Mouse (Mus musculus): ENCODE results near the gene Trim17. TPM values are rescaled to one million over a fixed set of nuclear protein-coding genes. Genes with fewer than 3 reads are reported as not detected.
A peak's percentile ranks its signal among the peaks of the same experiment; 100 is the strongest.

Trim17 gene
- polyA plus RNA-seq, 1 experiment from 2014 or later = 0.35 TPM

GRCm38 (mm10) chr11:58963543-58963942, 9.1 kb downstream of the Trim17 start:
- Histone ChIP-seq H3K9me3 (ENCODE audit: control insufficient read depth, low read length) (peaks cover 5% of the 10 kb centered on the region; the same call in 1 of the 2 replicates), H3K4me1 (ENCODE audit: control insufficient read depth, insufficient read depth, low read length) (peaks cover 17% of the 10 kb centered on the region), H3K4me3 (ENCODE audit: low read length) (no peak overlapping the region), H3K36me3 (ENCODE audit: control insufficient read depth, insufficient read depth, low read length) (no peaks in the 10 kb centered on the region), H3K4me2 (ENCODE audit: low read depth, low read length) (no peak overlapping the region), H3K27me3 (replicated peaks; ENCODE audit: control insufficient read depth, insufficient read depth, low read length) (peaks cover 2% of the 10 kb centered on the region; the same call in 1 of the 2 replicates), H3K9ac (ENCODE audit: low read depth, low read length) (no peak overlapping the region), H3K27ac (ENCODE audit: low read length) (no peak overlapping the region)
- ATAC-seq = no peak
- 32% methylated on average over 17 of the region's 17 CpGs for WGBS

- no peak overlapping the region for H3K27ac ChIP-seq (ENCODE audit: low read length)
- H3K27me3 ChIP-seq (replicated peaks; ENCODE audit: control insufficient read depth, insufficient read depth, low read length) = peaks cover 2% of the 10 kb centered on the region; the same call in 1 of the 2 replicates
- WGBS = 85% methylated on average over 7 of the region's 7 CpGs
- H3K9me3 ChIP-seq (ENCODE audit: control insufficient read depth, low read length) = peaks cover 5% of the 10 kb centered on the region; the same call in 1 of the 2 replicates
- H3K4me3 ChIP-seq (ENCODE audit: low read length) = no peak overlapping the region
- H3K4me2 ChIP-seq (ENCODE audit: low read depth, low read length) = no peak overlapping the region
- H3K4me1 ChIP-seq (ENCODE audit: control insufficient read depth, insufficient read depth, low read length) = peaks cover 21% of the 10 kb centered on the region
- no peak overlapping the region for H3K9ac ChIP-seq (ENCODE audit: low read depth, low read length)
- ATAC-seq = no peak
- no peaks in the 10 kb centered on the region for H3K36me3 ChIP-seq (ENCODE audit: control insufficient read depth, insufficient read depth, low read length)
These were observed 9.7 kb downstream of the Trim17 start for GRCm38 (mm10) chr11:58964216-58964615.

- peak overlapping the region; percentile 29; the same call in 1 of the 2 replicates for H3K9ac ChIP-seq (ENCODE audit: low read depth, low read length)
- H3K27ac ChIP-seq (ENCODE audit: low read length) = no peak overlapping the region
- H3K4me1 ChIP-seq (ENCODE audit: control insufficient read depth, insufficient read depth, low read length) = peaks cover 17% of the 10 kb centered on the region
- no peaks in the 10 kb centered on the region for H3K36me3 ChIP-seq (ENCODE audit: control insufficient read depth, insufficient read depth, low read length)
- H3K9me3 ChIP-seq (ENCODE audit: control insufficient read depth, low read length) = peaks cover 5% of the 10 kb centered on the region; the same call in 1 of the 2 replicates
- H3K27me3 ChIP-seq (replicated peaks; ENCODE audit: control insufficient read depth, insufficient read depth, low read length) = peaks cover 2% of the 10 kb centered on the region; the same call in 1 of the 2 replicates
- no peak overlapping the region for H3K4me3 ChIP-seq (ENCODE audit: low read length)
- WGBS = 46% methylated on average over 12 of the region's 12 CpGs
- ATAC-seq = peak; percentile 41
- peak overlapping the region; percentile 16; the same call in 1 of the 2 replicates for H3K4me2 ChIP-seq (ENCODE audit: low read depth, low read length)
These were observed 10.7 kb downstream of the Trim17 start for GRCm38 (mm10) chr11:58965001-58965760.

GRCm38 (mm10) chr11:58967346-58967745, 12.9 kb downstream of the Trim17 start:
- H3K27me3 ChIP-seq (replicated peaks; ENCODE audit: control insufficient read depth, insufficient read depth, low read length) = no peaks in the 10 kb centered on the region; the same call in 1 of the 2 replicates
- no peak overlapping the region for H3K4me3 ChIP-seq (ENCODE audit: low read length)
- H3K27ac ChIP-seq (ENCODE audit: low read length) = no peak overlapping the region
- H3K36me3 ChIP-seq (ENCODE audit: control insufficient read depth, insufficient read depth, low read length) = no peaks in the 10 kb centered on the region
- no peak overlapping the region for H3K9ac ChIP-seq (ENCODE audit: low read depth, low read length)
- H3K9me3 ChIP-seq (ENCODE audit: control insufficient read depth, low read length) = no peaks in the 10 kb centered on the region
- 98% methylated on average over 1 of the region's 1 CpGs for WGBS
- peaks cover 17% of the 10 kb centered on the region for H3K4me1 ChIP-seq (ENCODE audit: control insufficient read depth, insufficient read depth, low read length)
- no peak for ATAC-seq
- no peak overlapping the region for H3K4me2 ChIP-seq (ENCODE audit: low read depth, low read length)

GRCm38 (mm10) chr11:58968551-58968950, 14.1 kb downstream of the Trim17 start:
- Histone ChIP-seq H3K4me1 (ENCODE audit: control insufficient read depth, insufficient read depth, low read length) (peaks cover 17% of the 10 kb centered on the region), H3K4me2 (ENCODE audit: low read depth, low read length) (no peak overlapping the region), H3K4me3 (ENCODE audit: low read length) (no peak overlapping the region), H3K36me3 (ENCODE audit: control insufficient read depth, insufficient read depth, low read length) (no peaks in the 10 kb centered on the region), H3K9ac (ENCODE audit: low read depth, low read length) (no peak overlapping the region), H3K27me3 (replicated peaks; ENCODE audit: control insufficient read depth, insufficient read depth, low read length) (no peaks in the 10 kb centered on the region), H3K9me3 (ENCODE audit: control insufficient read depth, low read length) (no peaks in the 10 kb centered on the region), H3K27ac (ENCODE audit: low read length) (no peak overlapping the region)
- no peak for ATAC-seq
- WGBS = 74% methylated on average over 7 of the region's 7 CpGs

GRCm38 (mm10) chr11:58969027-58969426, 14.5 kb downstream of the Trim17 start:
- 72% methylated on average over 8 of the region's 8 CpGs for WGBS
- no peak overlapping the region for H3K4me2 ChIP-seq (ENCODE audit: low read depth, low read length)

GRCm38 (mm10) chr11:58969659-58970058, 15.2 kb downstream of the Trim17 start:
- Histone ChIP-seq H3K27me3 (replicated peaks; ENCODE audit: control insufficient read depth, insufficient read depth, low read length) (no peaks in the 10 kb centered on the region), H3K4me1 (ENCODE audit: control insufficient read depth, insufficient read depth, low read length) (peaks cover 15% of the 10 kb centered on the region), H3K9me3 (ENCODE audit: control insufficient read depth, low read length) (no peaks in the 10 kb centered on the region), H3K4me3 (ENCODE audit: low read length) (no peak overlapping the region), H3K9ac (ENCODE audit: low read depth, low read length) (no peak overlapping the region), H3K27ac (ENCODE audit: low read length) (no peak overlapping the region), H3K4me2 (ENCODE audit: low read depth, low read length) (no peak overlapping the region), H3K36me3 (ENCODE audit: control insufficient read depth, insufficient read depth, low read length) (no peaks in the 10 kb centered on the region)
- peak; percentile 83 for ATAC-seq
- 48% methylated on average over 6 of the region's 6 CpGs for WGBS

More at GRCm38 (mm10) chr11:58969027-58969426, 14.5 kb downstream of the Trim17 start:
- no peaks in the 10 kb centered on the region for H3K9me3 ChIP-seq (ENCODE audit: control insufficient read depth, low read length)
- no peaks in the 10 kb centered on the region for H3K27me3 ChIP-seq (replicated peaks; ENCODE audit: control insufficient read depth, insufficient read depth, low read length)
- ATAC-seq = no peak
- H3K4me1 ChIP-seq (ENCODE audit: control insufficient read depth, insufficient read depth, low read length) = peaks cover 15% of the 10 kb centered on the region
- no peak overlapping the region for H3K27ac ChIP-seq (ENCODE audit: low read length)
- H3K4me3 ChIP-seq (ENCODE audit: low read length) = no peak overlapping the region
- H3K9ac ChIP-seq (ENCODE audit: low read depth, low read length) = no peak overlapping the region
- H3K36me3 ChIP-seq (ENCODE audit: control insufficient read depth, insufficient read depth, low read length) = no peaks in the 10 kb centered on the region

- ATAC-seq = no peak
- Histone ChIP-seq H3K9ac (ENCODE audit: low read depth, low read length) (no peak overlapping the region), H3K4me3 (ENCODE audit: low read length) (no peak overlapping the region), H3K9me3 (ENCODE audit: control insufficient read depth, low read length) (no peaks in the 10 kb centered on the region), H3K4me2 (ENCODE audit: low read depth, low read length) (no peak overlapping the region), H3K36me3 (ENCODE audit: control insufficient read depth, insufficient read depth, low read length) (no peaks in the 10 kb centered on the region), H3K4me1 (ENCODE audit: control insufficient read depth, insufficient read depth, low read length) (peaks cover 7% of the 10 kb centered on the region), H3K27ac (ENCODE audit: low read length) (no peak overlapping the region), H3K27me3 (replicated peaks; ENCODE audit: control insufficient read depth, insufficient read depth, low read length) (no peaks in the 10 kb centered on the region)
- WGBS = 90% methylated on average over 21 of the region's 21 CpGs
These were observed 16.5 kb downstream of the Trim17 start for GRCm38 (mm10) chr11:58970831-58971530.

- Histone ChIP-seq H3K27ac (ENCODE audit: low read length) (no peak overlapping the region), H3K4me1 (ENCODE audit: control insufficient read depth, insufficient read depth, low read length) (peaks cover 7% of the 10 kb centered on the region)
- WGBS = 91% methylated on average over 3 of the region's 3 CpGs
These were observed 17.3 kb downstream of the Trim17 start for GRCm38 (mm10) chr11:58971796-58972195.

More at GRCm38 (mm10) chr11:58971796-58972195, 17.3 kb downstream of the Trim17 start:
- Histone ChIP-seq H3K9me3 (ENCODE audit: control insufficient read depth, low read length) (no peaks in the 10 kb centered on the region), H3K9ac (ENCODE audit: low read depth, low read length) (no peak overlapping the region), H3K4me3 (ENCODE audit: low read length) (no peak overlapping the region), H3K36me3 (ENCODE audit: control insufficient read depth, insufficient read depth, low read length) (no peaks in the 10 kb centered on the region), H3K27me3 (replicated peaks; ENCODE audit: control insufficient read depth, insufficient read depth, low read length) (no peaks in the 10 kb centered on the region), H3K4me2 (ENCODE audit: low read depth, low read length) (no peak overlapping the region)
- ATAC-seq = no peak
